ENCODE assay signal across 8 mouse cellular contexts in genomic region chr5:114783405-114784163, GRCm38 (mm10). TPM values are rescaled to one million over a fixed set of nuclear protein-coding genes. Genes with fewer than 3 reads are reported as not detected.
A peak's percentile ranks its signal among the peaks of the same experiment; 100 is the strongest.
DNase-seq lines count a peak whose midpoint lies in the region; ATAC-seq lines count a peak whose summit lies in the region.

No protein-coding gene starts in this region.

- DNase-seq in adrenal gland, postnatal 14 days = peak; percentile 43
- no peak for DNase-seq in adrenal gland, adult 8-10 months
- DNase-seq in thymus, postnatal 10 days (ENCODE audit: low spot score in 2 of 2) = peak; percentile 55 to 56
- DNase-seq in kidney, postnatal 4 days = no peak
- no peak for DNase-seq in right cerebral cortex, postnatal 14 days

- H3K9me3 ChIP-seq in midbrain, embryonic 12.5 days = no peaks in the 10 kb centered on the region
- no peaks in the 10 kb centered on the region for H3K9me3 ChIP-seq in midbrain, embryonic 13.5 days
- H3K9me3 ChIP-seq in liver, embryonic 15.5 days (replicated peaks) = no peaks in the 10 kb centered on the region

- H3K27me3 ChIP-seq in midbrain, embryonic 12.5 days = no peaks in the 10 kb centered on the region
- H3K27me3 ChIP-seq in midbrain, embryonic 13.5 days = no peaks in the 10 kb centered on the region
- H3K27me3 ChIP-seq in liver, embryonic 15.5 days = no peaks in the 10 kb centered on the region

- no peak for ATAC-seq in midbrain, embryonic 12.5 days (ENCODE audit: low FRiP score, low read depth)
- ATAC-seq in midbrain, embryonic 13.5 days = no peak
- peak; percentile 9; the same call in 1 of the 2 replicates for ATAC-seq in liver, embryonic 15.5 days (ENCODE audit: insufficient read depth)

- 0 out of 2 replicates have a peak, but pooled peaks cover 14% of the 10 kb centered on the region for H3K4me1 ChIP-seq in midbrain, embryonic 12.5 days
- H3K4me1 ChIP-seq in midbrain, embryonic 13.5 days (replicated peaks) = peaks cover 44% of the 10 kb centered on the region
- H3K4me1 ChIP-seq in liver, embryonic 15.5 days (replicated peaks) = peaks cover 73% of the 10 kb centered on the region

- H3K27ac ChIP-seq in midbrain, embryonic 12.5 days (replicated peaks) = 0 out of 2 replicates have a peak overlapping the region, but pooled peaks have one; percentile 20
- H3K27ac ChIP-seq in midbrain, embryonic 13.5 days = no peak overlapping the region
- peak overlapping the region; percentile 70 for H3K27ac ChIP-seq in liver, embryonic 15.5 days (replicated peaks)

- no peak overlapping the region for H3K4me3 ChIP-seq in midbrain, embryonic 12.5 days
- no peak overlapping the region for H3K4me3 ChIP-seq in midbrain, embryonic 13.5 days (replicated peaks)
- H3K4me3 ChIP-seq in liver, embryonic 15.5 days (replicated peaks) = no peak overlapping the region

- H3K9ac ChIP-seq in midbrain, embryonic 12.5 days (replicated peaks) = no peak overlapping the region
- H3K9ac ChIP-seq in midbrain, embryonic 13.5 days (replicated peaks) = no peak overlapping the region
- 0 out of 2 replicates have a peak overlapping the region, but pooled peaks have one; percentile 15 for H3K9ac ChIP-seq in liver, embryonic 15.5 days

- no peak overlapping the region for H3K4me2 ChIP-seq in midbrain, embryonic 12.5 days (replicated peaks)
- no peak overlapping the region for H3K4me2 ChIP-seq in midbrain, embryonic 13.5 days (replicated peaks)
- H3K4me2 ChIP-seq in liver, embryonic 15.5 days = 0 out of 2 replicates have a peak overlapping the region, but pooled peaks have one; percentile 11

- 89% methylated on average over 12 of the region's 12 CpGs for WGBS in midbrain, embryonic 12.5 days
- 87% methylated on average over 12 of the region's 12 CpGs for WGBS in midbrain, embryonic 13.5 days
- 30% methylated on average over 12 of the region's 12 CpGs for WGBS in liver, embryonic 15.5 days (ENCODE audit: insufficient replicate concordance)

- H3K36me3 ChIP-seq in midbrain, embryonic 12.5 days = peaks cover 11% of the 10 kb centered on the region
- H3K36me3 ChIP-seq in midbrain, embryonic 13.5 days = peaks cover 31% of the 10 kb centered on the region
- H3K36me3 ChIP-seq in liver, embryonic 15.5 days (replicated peaks) = peaks cover 30% of the 10 kb centered on the region

RNA-seq across cellular contexts. Expression of gene Git2, which starts 8.3 kb away (rescaled TPM):
- total RNA-seq in adrenal gland, postnatal 14 days (2021) = 42.7 and 49.4 TPM in 2 replicates
- total RNA-seq in adrenal gland, adult 8-10 months (2022) = 10 to 100 TPM; 32.8 to 59.9 (median 45.6) TPM
- 48.4 and 52.6 TPM in 2 replicates for polyA plus RNA-seq in midbrain, embryonic 12.5 days (2016; fragmentation: Nextera tagmentation; extraction: Ambion mirVana)
- polyA plus RNA-seq in midbrain, embryonic 13.5 days (2015; fragmentation: Nextera tagmentation; extraction: Ambion mirVana) = 41.5 and 49.8 TPM in 2 replicates
- 16.3 and 16.5 TPM in 2 replicates for polyA plus RNA-seq in liver, embryonic 15.5 days (2015; fragmentation: Nextera tagmentation; extraction: Ambion mirVana)

RNA-seq across cellular contexts. Expression of gene Ankrd13a, which starts 9.1 kb away (rescaled TPM):
- total RNA-seq in adrenal gland, postnatal 14 days (2021) = 89.4 and 95.0 TPM in 2 replicates
- total RNA-seq in adrenal gland, adult 8-10 months (2022) = 10 to 100 TPM; 66.7 to 96.6 (median 86.8) TPM
- 71.1 and 77.7 TPM in 2 replicates for polyA plus RNA-seq in midbrain, embryonic 12.5 days (2016; fragmentation: Nextera tagmentation; extraction: Ambion mirVana)
- 34.9 and 48.3 TPM in 2 replicates for polyA plus RNA-seq in midbrain, embryonic 13.5 days (2015; fragmentation: Nextera tagmentation; extraction: Ambion mirVana)
- polyA plus RNA-seq in liver, embryonic 15.5 days (2015; fragmentation: Nextera tagmentation; extraction: Ambion mirVana) = 41.0 and 42.8 TPM in 2 replicates

RNA-seq across cellular contexts. Expression of gene 1500011B03Rik, which starts 39.7 kb away (rescaled TPM):
- 36.8 and 43.6 TPM in 2 replicates for total RNA-seq in adrenal gland, postnatal 14 days (2021)
- 10 to 100 TPM; 37.3 to 58.7 (median 43.6) TPM for total RNA-seq in adrenal gland, adult 8-10 months (2022)
- 154 and 167 TPM in 2 replicates for polyA plus RNA-seq in midbrain, embryonic 12.5 days (2016; fragmentation: Nextera tagmentation; extraction: Ambion mirVana)
- 225 and 235 TPM in 2 replicates for polyA plus RNA-seq in midbrain, embryonic 13.5 days (2015; fragmentation: Nextera tagmentation; extraction: Ambion mirVana)
- 21.3 and 21.4 TPM in 2 replicates for polyA plus RNA-seq in liver, embryonic 15.5 days (2015; fragmentation: Nextera tagmentation; extraction: Ambion mirVana)

Comparison
In these comparisons a context has a peak if more than half of its experiments do, and no peak if none do; other contexts are left out.
1. DNase-seq: peak in adrenal gland, postnatal 14 days (single experiment) and thymus, postnatal 10 days (2 of 2); none in adrenal gland, adult 8-10 months (single experiment), kidney, postnatal 4 days (0 of 2) and right cerebral cortex, postnatal 14 days (single experiment).